Mouse (Mus musculus) c-Kit-positive CD71-positive TER-119-negative erythroid progenitor cells, embryonic 14.5 days (primary cell): Measurements from ENCODE around the gene Cep41.

Source experiments
- DNase-seq: peaks from one replicate; pipeline ENCODE4 v3.0.0-alpha.2; 2013; ENCODE audit warnings: low read depth

Gene Cep41

GRCm38 (mm10) chr6:30710371-30711364 lies 17.1 kb upstream of the Cep41 start:
- DNase-seq = no peak

GRCm38 (mm10) chr6:30709115-30709514 lies 15.6 kb upstream of the Cep41 start:
- DNase-seq = no peak

GRCm38 (mm10) chr6:30703977-30704602 lies 10.5 kb upstream of the Cep41 start:
- DNase-seq = no peak

GRCm38 (mm10) chr6:30703476-30703875 lies 9.9 kb upstream of the Cep41 start:
- no peak for DNase-seq

- no peak for DNase-seq
Observed at GRCm38 (mm10) chr6:30702881-30703280, 9.3 kb upstream of the Cep41 start.

GRCm38 (mm10) chr6:30700182-30700581 lies 6.6 kb upstream of the Cep41 start:
- DNase-seq = no peak

- no peak for DNase-seq
Observed at GRCm38 (mm10) chr6:30698036-30698435, 4.5 kb upstream of the Cep41 start.

GRCm38 (mm10) chr6:30697464-30697863 lies 3.9 kb upstream of the Cep41 start:
- DNase-seq = no peak

- no peak for DNase-seq
Observed at GRCm38 (mm10) chr6:30695124-30695523, 1.6 kb upstream of the Cep41 start.

GRCm38 (mm10) chr6:30694209-30694608 lies 660 bp upstream of the Cep41 start:
- DNase-seq = no peak

GRCm38 (mm10) chr6:30692826-30693225 lies 723 bp downstream of the Cep41 start:
- DNase-seq = no peak

GRCm38 (mm10) chr6:30687198-30687597 lies 6.4 kb downstream of the Cep41 start:
- DNase-seq = no peak

- DNase-seq = no peak
Observed at GRCm38 (mm10) chr6:30684570-30684969, 9.0 kb downstream of the Cep41 start.

- DNase-seq = no peak
Observed at GRCm38 (mm10) chr6:30681935-30682900, 11.3 kb downstream of the Cep41 start.

- no peak for DNase-seq
Observed at GRCm38 (mm10) chr6:30680442-30680841, 13.1 kb downstream of the Cep41 start.

- DNase-seq = no peak
Observed at GRCm38 (mm10) chr6:30679567-30679966, 14.0 kb downstream of the Cep41 start.

GRCm38 (mm10) chr6:30678482-30678881 lies 15.1 kb downstream of the Cep41 start:
- no peak for DNase-seq

- no peak for DNase-seq
Observed at GRCm38 (mm10) chr6:30677591-30677990, 16.0 kb downstream of the Cep41 start.

GRCm38 (mm10) chr6:30676506-30676905 lies 17.0 kb downstream of the Cep41 start:
- no peak for DNase-seq

GRCm38 (mm10) chr6:30675281-30675771 lies 18.2 kb downstream of the Cep41 start:
- DNase-seq = no peak

- no peak for DNase-seq
Observed at GRCm38 (mm10) chr6:30674714-30675280, 18.8 kb downstream of the Cep41 start.
